Mouse (Mus musculus) intestine, embryonic 15.5 days (tissue): ENCODE results near the gene Pakap. TPM values are rescaled to one million over a fixed set of nuclear protein-coding genes. Genes with fewer than 3 reads are reported as not detected.

ENCODE experiments used
- ATAC-seq: fragments of 200-750 bp; cut with Nextera tagmentation; 2 replicates; pipeline ENCODE4 v1.8.0; 2017; ENCODE audit warnings: moderate TSS enrichment, moderate library complexity
- H3K27ac ChIP-seq: fragments of 300-500 bp; sonication (generic); 2 replicates; pipeline ENCODE4 v1.5.1; 2015; ENCODE audit warnings: mild to moderate bottlenecking, inconsistent platforms
- H3K27me3 ChIP-seq: fragments of 300-500 bp; sonication (generic); replicated peaks from 2 replicates; pipeline ENCODE4 v1.6.1; 2015; ENCODE audit warnings: inconsistent platforms
- H3K36me3 ChIP-seq: fragments of 300-500 bp; sonication (generic); 2 replicates; pipeline ENCODE4 v1.6.1; 2015; ENCODE audit warnings: inconsistent platforms
- H3K4me1 ChIP-seq: fragments of 300-500 bp; sonication (generic); replicated peaks from 2 replicates; pipeline ENCODE4 v1.6.1; 2015; ENCODE audit warnings: inconsistent platforms
- H3K4me2 ChIP-seq: fragments of 300-500 bp; sonication (generic); replicated peaks from 2 replicates; pipeline ENCODE4 v1.6.1; 2015; ENCODE audit warnings: mild to moderate bottlenecking, inconsistent platforms
- H3K4me3 ChIP-seq: fragments of 300-500 bp; sonication (generic); replicated peaks from 2 replicates; pipeline ENCODE4 v1.5.1; 2015; ENCODE audit warnings: inconsistent platforms
- H3K9ac ChIP-seq: fragments of 300-500 bp; sonication (generic); 2 replicates; pipeline ENCODE4 v1.6.1; 2015; ENCODE audit warnings: inconsistent platforms
- H3K9me3 ChIP-seq: fragments of 300-500 bp; sonication (generic); 2 replicates; pipeline ENCODE4 v1.6.1; 2016; ENCODE audit warnings: inconsistent platforms
- WGBS: fragments of 180-500 bp; shearing (Covaris S2); methylation state at CpG from one replicate; pipeline ENCODE4 v1.1.7; 2015; 5-methylcytosine and 5-hydroxymethylcytosine counted together
- polyA plus RNA-seq: library from polyadenylated mRNA; unstranded; fragments of >200 nt; fragmentation: Nextera tagmentation; extraction: Ambion mirVana; gene quantifications from 2 replicates; pipeline ENCODE4 v1.2.1, GENCODE M21; 2015

The Pakap gene
- polyA plus RNA-seq, 1 experiment from 2014 or later: 25.9 TPM

DNA sequence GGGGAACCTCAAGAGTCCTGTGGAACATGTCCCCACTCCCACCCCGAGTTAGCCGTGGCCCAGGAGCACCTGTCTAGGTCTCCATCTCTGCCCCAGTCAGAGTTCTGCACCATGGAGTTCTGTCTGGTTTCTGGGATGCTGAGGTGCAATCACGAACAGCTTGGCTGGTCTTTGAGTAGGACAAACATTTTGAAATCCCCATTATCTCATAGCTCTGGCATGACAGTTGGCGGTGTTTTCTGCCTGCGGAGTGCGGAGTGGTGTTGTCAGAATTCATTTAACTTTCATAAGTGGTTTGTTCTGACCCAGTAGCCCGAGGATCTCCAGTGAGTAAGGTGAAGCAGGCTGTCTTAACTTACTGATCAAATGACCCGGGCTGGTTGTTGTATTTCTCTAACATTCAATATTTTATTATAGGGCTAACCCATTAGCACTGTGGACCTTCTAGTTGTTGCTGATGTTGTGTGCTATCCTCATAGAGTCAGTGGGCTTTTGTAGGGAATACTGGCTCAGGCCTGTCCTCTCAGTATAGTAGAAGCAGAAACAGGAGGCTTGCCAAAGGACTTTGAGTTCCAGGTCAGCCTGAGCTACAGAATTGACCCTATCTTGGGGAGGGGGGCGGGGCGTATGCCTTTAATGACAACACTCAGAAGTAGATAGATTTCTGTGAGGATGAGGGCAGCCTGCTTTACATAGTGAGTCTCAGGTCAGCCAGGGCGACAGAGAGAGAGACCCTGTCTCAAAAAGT lies 216.0 kb downstream of the Pakap start:
- Histone ChIP-seq H3K27ac (no peak overlapping the region), H3K27me3 (peaks cover 11% of the 10 kb centered on the region; the same call in 1 of the 2 replicates), H3K9me3 (no peaks in the 10 kb centered on the region), H3K4me2 (no peak overlapping the region), H3K4me1 (peaks cover 17% of the 10 kb centered on the region), H3K36me3 (no peaks in the 10 kb centered on the region), H3K4me3 (no peak overlapping the region), H3K9ac (no peak overlapping the region)
- ATAC-seq: no peak
- 63% methylated on average over 11 of the region's 11 CpGs for WGBS

DNA sequence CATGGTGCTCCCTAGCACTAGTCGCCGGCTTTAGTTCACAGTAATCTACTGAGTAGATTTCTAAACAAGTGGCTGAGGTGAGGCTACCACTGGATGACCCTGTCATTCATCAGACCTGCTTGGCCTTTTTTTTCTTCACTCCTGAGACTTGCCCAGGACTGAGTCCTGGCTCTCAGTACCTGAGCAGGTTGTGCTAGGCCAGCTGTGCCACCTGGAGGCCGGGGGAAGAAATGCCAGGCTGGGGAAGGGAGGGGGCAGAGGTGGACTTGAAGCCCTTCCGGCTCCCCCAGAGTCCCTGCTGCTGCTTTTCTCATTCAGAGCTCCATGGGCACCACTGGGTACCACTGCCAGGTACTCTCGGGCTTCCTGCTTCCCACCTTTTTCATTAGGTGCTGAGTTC lies 220.7 kb downstream of the Pakap start:
- Histone ChIP-seq H3K9me3 (no peaks in the 10 kb centered on the region), H3K27ac (no peak overlapping the region)
- WGBS: 60% methylated on average over 5 of the region's 5 CpGs

DNA sequence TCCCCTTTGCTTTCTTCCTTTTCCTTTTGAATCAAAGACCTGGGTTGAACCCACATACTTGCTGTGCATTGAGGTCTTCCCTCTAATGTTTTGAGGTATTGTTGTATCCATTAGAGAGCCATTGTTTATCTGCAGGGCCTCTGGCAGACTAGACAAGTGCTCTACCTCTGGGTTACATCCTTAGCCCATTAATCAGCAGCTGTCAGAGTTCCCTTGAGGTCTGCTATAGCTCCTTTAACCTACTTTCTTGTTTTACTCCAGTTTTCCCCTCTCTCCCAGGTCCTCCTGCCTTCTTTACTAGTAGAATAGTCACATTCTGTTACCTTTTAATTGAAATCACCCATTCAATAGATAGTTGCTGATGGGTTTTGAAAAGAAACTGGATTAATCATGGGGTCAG lies 221.1 kb downstream of the Pakap start:
- Histone ChIP-seq H3K9me3 (no peaks in the 10 kb centered on the region), H3K4me1 (peaks cover 6% of the 10 kb centered on the region; the same call in 1 of the 2 replicates), H3K9ac (no peak overlapping the region), H3K4me2 (no peak overlapping the region), H3K27ac (no peak overlapping the region), H3K36me3 (no peaks in the 10 kb centered on the region), H3K27me3 (no peaks in the 10 kb centered on the region), H3K4me3 (no peak overlapping the region)
- no peak for ATAC-seq

More for the DNA sequence above, 220.7 kb downstream of the Pakap start:
- no peak for ATAC-seq
- H3K9ac ChIP-seq: no peak overlapping the region
- no peak overlapping the region for H3K4me3 ChIP-seq
- 0 out of 2 replicates have a peak, but pooled peaks cover 2% of the 10 kb centered on the region for H3K4me1 ChIP-seq
- H3K4me2 ChIP-seq: no peak overlapping the region
- H3K27me3 ChIP-seq: no peaks in the 10 kb centered on the region
- no peaks in the 10 kb centered on the region for H3K36me3 ChIP-seq

DNA sequence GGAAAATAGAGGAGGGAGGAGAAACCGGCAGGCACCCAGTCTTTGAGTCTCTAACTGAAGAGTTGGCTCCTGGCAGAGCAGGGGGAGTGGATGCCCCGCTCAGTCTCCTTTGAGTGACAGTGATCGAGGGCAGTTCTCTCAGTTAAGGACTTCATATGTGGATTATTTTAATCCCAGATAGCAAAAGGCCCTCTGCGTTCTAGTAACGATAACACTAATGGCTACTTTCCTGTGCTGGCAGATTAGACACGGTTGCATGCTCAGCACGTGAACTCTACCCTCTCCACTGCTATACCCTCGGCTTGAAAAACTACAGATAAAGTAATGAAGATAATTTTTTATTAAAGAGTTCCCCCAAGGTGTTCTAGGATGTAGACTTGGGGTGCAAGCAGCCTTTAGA lies 226.0 kb downstream of the Pakap start:
- Histone ChIP-seq H3K9ac (no peak overlapping the region), H3K4me2 (no peak overlapping the region), H3K27ac (no peak overlapping the region), H3K4me1 (peaks cover 16% of the 10 kb centered on the region; the same call in 1 of the 2 replicates), H3K9me3 (no peaks in the 10 kb centered on the region), H3K4me3 (no peak overlapping the region), H3K36me3 (no peaks in the 10 kb centered on the region), H3K27me3 (no peaks in the 10 kb centered on the region)
- ATAC-seq: no peak
- WGBS: 49% methylated on average over 8 of the region's 8 CpGs

DNA sequence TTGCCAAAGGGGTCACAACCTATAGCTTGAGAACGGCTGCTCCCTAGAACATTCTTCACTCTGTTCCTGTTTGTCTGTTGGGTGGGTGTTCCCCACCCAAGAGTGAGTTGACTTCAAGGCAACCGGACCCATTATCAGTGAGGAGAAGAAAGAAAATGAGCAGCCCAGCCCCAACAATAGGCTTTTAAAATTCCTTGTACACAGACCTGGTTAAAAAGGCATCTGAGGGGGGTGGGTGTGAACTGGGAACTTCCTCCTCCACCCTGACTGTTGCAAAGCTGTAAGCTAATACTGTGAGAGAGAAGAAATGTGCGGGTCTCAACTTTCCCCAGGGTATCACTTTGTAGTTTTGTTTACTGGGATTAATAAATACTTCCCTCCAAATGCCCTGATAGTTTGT lies 226.6 kb downstream of the Pakap start:
- H3K27me3 ChIP-seq: no peaks in the 10 kb centered on the region
- 0 out of 2 replicates have a peak, but pooled peaks have one; percentile 16 for ATAC-seq
- no peak overlapping the region for H3K4me2 ChIP-seq

DNA sequence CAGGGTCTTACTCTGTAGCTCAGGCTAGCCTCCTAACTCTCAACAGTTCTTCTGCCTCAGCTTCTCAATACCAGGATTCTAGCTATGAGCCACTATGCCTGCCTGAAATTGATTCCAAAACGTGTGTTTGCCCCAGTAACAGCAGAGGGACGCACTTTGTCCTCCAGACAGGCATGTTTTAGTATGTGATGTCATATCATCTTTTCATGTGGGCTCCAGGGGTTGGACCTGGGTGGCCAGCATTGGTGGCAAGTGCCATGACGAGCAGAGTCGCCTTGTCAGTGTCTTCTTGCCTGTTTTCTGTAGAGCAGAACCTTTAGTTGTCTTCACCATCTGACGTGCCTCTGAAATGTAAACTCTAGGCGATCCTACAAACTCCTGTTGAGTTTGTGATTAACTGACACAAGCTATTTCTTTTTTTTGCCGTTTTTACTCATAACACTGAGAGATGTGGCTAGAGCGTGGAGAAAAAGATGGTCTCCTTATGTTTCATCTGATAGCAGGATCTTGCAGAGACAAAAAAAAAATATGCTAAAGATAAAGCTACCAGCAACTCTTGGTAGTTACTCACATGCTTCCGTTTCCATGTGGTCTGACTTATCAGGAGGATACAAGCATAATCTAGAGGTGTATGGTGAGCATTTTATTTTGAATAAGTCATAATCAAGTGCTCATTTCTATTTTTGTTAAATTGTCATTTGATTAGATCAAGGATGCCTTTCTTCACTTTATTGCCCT lies 229.7 kb downstream of the Pakap start:
- Histone ChIP-seq H3K36me3 (no peaks in the 10 kb centered on the region), H3K9ac (no peak overlapping the region), H3K27me3 (no peaks in the 10 kb centered on the region), H3K4me1 (peaks cover 20% of the 10 kb centered on the region; the same call in 1 of the 2 replicates), H3K9me3 (no peaks in the 10 kb centered on the region), H3K27ac (no peak overlapping the region), H3K4me3 (no peak overlapping the region), H3K4me2 (no peak overlapping the region)
- 51% methylated on average over 9 of the region's 9 CpGs for WGBS
- peak; percentile 23 for ATAC-seq

More for the DNA sequence above, 226.6 kb downstream of the Pakap start:
- Histone ChIP-seq H3K27ac (no peak overlapping the region), H3K4me3 (no peak overlapping the region), H3K4me1 (peaks cover 16% of the 10 kb centered on the region; the same call in 1 of the 2 replicates), H3K9me3 (no peaks in the 10 kb centered on the region), H3K9ac (no peak overlapping the region), H3K36me3 (no peaks in the 10 kb centered on the region)
- WGBS: 17% methylated on average over 3 of the region's 3 CpGs

DNA sequence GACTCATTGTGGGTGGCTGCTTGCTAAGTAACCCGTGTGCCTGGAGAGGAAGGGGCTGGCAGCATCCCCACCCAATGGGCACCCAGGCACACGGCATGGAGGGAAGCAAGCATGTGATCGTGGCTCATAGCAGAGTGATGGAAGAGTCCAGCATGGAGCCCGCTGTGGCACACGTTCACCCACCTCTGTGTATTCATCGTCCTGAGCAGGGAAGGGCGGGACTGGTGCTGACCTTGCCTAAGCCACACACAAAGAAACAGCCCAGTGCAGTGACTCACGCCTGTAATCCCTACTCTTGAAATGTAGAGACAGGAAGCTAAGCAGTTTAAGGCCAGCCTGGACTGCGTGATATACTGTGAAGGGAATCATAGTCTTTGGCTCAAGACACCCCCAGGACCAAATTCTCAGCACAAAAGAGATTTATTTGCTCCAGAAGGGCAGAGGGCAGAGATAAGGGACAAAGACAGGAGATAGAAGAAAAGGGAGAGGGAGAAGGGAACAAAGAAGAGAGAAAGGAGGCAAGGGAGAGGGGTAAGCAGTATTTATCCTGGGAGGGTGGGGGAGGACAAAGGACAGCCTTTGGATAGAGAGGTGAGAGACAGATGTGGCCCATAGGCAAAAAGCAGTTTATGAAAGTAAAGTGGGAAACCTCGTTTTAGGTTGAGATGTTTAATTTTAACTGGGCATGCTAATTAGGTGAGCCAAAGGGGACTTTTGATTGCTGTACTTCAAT lies 230.5 kb downstream of the Pakap start:
- no peak overlapping the region for H3K4me3 ChIP-seq
- H3K36me3 ChIP-seq: no peaks in the 10 kb centered on the region
- H3K4me1 ChIP-seq: peaks cover 20% of the 10 kb centered on the region; the same call in 1 of the 2 replicates
- H3K9ac ChIP-seq: no peak overlapping the region
- no peaks in the 10 kb centered on the region for H3K9me3 ChIP-seq
- no peak overlapping the region for H3K27ac ChIP-seq
- 32% methylated on average over 10 of the region's 10 CpGs for WGBS
- peak overlapping the region; percentile 31; the same call in 1 of the 2 replicates for H3K4me2 ChIP-seq
- H3K27me3 ChIP-seq: no peaks in the 10 kb centered on the region
- peak; percentile 93 for ATAC-seq

DNA sequence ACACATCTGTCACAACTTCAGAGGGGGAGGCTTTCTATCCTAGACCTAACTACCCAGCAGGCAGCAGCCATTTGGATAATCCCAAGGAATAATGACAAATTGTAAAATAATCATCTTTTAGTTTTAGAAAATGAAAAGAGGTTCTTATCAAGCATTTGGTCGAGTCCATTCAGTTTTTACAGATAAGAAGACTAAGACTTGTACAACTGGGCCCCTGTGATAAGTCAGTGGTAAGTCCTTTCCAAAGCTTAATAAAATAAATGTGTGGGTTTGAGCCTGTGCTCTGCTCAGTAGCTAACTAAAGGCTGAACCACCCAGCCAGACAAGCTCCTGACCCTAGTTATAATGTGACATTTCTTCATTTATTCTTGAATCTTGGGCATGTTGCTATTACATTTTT lies 231.3 kb downstream of the Pakap start:
- no peak overlapping the region for H3K9ac ChIP-seq
- H3K27ac ChIP-seq: no peak overlapping the region
- H3K36me3 ChIP-seq: no peaks in the 10 kb centered on the region
- H3K27me3 ChIP-seq: no peaks in the 10 kb centered on the region
- no peak for ATAC-seq
- H3K4me2 ChIP-seq: no peak overlapping the region
- H3K9me3 ChIP-seq: no peaks in the 10 kb centered on the region
- H3K4me3 ChIP-seq: no peak overlapping the region
- 59% methylated on average over 1 of the region's 1 CpGs for WGBS
- H3K4me1 ChIP-seq: peaks cover 12% of the 10 kb centered on the region; the same call in 1 of the 2 replicates

DNA sequence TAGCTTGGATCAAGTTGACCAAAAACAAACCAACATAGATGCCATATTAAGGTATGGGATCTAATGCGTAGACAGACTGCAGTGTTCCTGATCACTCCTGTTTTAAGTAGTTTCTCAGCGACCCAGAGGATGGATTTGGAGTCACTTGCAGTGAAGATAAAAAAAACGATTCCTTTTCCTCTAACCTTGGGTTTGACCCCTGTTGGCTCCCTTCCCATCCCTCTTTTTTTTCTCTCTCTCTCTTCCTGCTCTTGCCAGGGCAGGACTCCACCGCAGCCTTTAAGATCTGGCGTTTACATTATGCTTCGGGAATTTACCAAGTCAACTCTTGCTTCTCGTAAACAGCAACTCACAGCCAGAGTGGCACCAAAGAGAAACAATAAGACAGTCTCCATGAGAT lies 233.3 kb downstream of the Pakap start:
- H3K4me3 ChIP-seq: no peak overlapping the region
- H3K4me1 ChIP-seq: peaks cover 12% of the 10 kb centered on the region; the same call in 1 of the 2 replicates
- no peak overlapping the region for H3K27ac ChIP-seq
- WGBS: 47% methylated on average over 7 of the region's 7 CpGs
- no peaks in the 10 kb centered on the region for H3K27me3 ChIP-seq
- H3K4me2 ChIP-seq: no peak overlapping the region
- no peaks in the 10 kb centered on the region for H3K9me3 ChIP-seq
- H3K36me3 ChIP-seq: no peaks in the 10 kb centered on the region
- no peak for ATAC-seq
- no peak overlapping the region for H3K9ac ChIP-seq

DNA sequence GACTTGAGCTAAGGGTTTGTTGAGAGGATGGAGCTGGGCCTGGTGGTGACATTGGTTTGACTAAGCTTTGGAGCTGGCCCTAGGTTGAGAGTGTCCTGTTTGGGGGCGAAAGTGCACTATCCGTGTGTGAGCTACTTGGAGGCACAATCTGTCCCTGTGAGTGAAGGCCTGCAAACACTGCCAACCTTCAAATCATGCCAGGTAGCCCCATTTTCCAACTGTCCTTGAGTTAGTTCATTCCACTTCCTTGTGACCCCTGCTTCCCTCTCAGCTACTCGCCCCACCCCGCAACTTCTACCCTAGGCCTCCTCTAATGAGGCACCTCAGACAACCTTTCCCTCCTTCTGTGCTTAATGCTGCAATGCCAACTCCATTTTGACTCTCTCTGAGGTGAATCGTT lies 234.0 kb downstream of the Pakap start:
- peaks cover 12% of the 10 kb centered on the region; the same call in 1 of the 2 replicates for H3K4me1 ChIP-seq
- H3K9me3 ChIP-seq: no peaks in the 10 kb centered on the region
- no peak for ATAC-seq
- WGBS: 94% methylated on average over 5 of the region's 5 CpGs
- H3K4me2 ChIP-seq: no peak overlapping the region
- no peak overlapping the region for H3K27ac ChIP-seq
- no peak overlapping the region for H3K9ac ChIP-seq
- H3K27me3 ChIP-seq: no peaks in the 10 kb centered on the region
- no peak overlapping the region for H3K4me3 ChIP-seq
- no peaks in the 10 kb centered on the region for H3K36me3 ChIP-seq

DNA sequence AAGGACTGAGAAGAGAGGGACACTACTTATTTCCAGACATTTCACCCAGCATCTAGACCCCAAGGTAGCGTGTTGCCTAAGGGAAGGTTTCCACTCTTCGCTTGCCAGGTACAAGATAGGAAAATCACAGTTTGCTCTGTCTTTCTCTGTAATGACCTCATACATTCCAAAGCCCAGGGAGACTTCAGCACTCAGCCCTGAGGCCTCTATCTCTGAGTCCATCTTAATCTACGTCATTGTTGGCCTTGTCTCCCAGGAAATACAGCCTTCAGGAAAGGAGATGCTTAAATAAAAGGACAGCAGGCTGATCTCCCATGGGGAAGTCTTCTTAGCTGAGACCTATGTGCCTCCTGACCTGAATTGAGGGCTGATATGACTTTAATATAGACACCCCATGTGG lies 234.4 kb downstream of the Pakap start:
- no peak for ATAC-seq
- no peak overlapping the region for H3K4me3 ChIP-seq
- WGBS: 89% methylated on average over 3 of the region's 3 CpGs
- H3K27me3 ChIP-seq: no peaks in the 10 kb centered on the region
- no peaks in the 10 kb centered on the region for H3K36me3 ChIP-seq
- no peak overlapping the region for H3K4me2 ChIP-seq
- peaks cover 12% of the 10 kb centered on the region; the same call in 1 of the 2 replicates for H3K4me1 ChIP-seq
- no peaks in the 10 kb centered on the region for H3K9me3 ChIP-seq
- no peak overlapping the region for H3K9ac ChIP-seq
- no peak overlapping the region for H3K27ac ChIP-seq

DNA sequence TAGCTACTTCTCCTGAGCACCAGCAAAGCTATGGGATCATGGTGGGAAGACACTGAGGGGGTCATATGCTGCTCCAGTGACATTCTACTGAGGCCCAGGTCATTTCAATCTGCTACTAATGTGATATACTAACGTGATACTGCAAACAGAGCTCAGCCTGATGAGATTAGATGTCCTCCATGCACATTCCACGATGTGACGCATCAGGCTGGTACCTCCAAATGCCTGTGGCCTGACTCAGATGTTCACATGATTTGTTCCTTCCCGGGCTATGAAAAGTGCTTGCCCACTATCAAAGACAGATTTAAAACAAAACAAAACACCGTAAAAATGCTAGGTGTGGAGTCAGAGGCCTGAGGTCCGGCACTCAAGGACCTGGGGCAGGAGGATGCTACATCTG lies 236.9 kb downstream of the Pakap start:
- H3K4me1 ChIP-seq: 0 out of 2 replicates have a peak, but pooled peaks cover 4% of the 10 kb centered on the region
- H3K9me3 ChIP-seq: no peaks in the 10 kb centered on the region
- no peak overlapping the region for H3K4me2 ChIP-seq
- H3K27me3 ChIP-seq: no peaks in the 10 kb centered on the region
- ATAC-seq: no peak
- no peak overlapping the region for H3K4me3 ChIP-seq
- H3K36me3 ChIP-seq: no peaks in the 10 kb centered on the region
- no peak overlapping the region for H3K27ac ChIP-seq
- H3K9ac ChIP-seq: no peak overlapping the region
- WGBS: 74% methylated on average over 6 of the region's 6 CpGs
